Mouse (Mus musculus) kidney, adult 2 months (tissue): Measurements from ENCODE around the gene BC053393. TPM values are rescaled to one million over a fixed set of nuclear protein-coding genes. Genes with fewer than 3 reads are reported as not detected.

ENCODE experiments used
- DNase-seq: peaks from one replicate; pipeline ENCODE4 v3.0.0; 2021
- H3K27ac ChIP-seq: fragments of 200-500 bp; 2 replicates; pipeline ENCODE4 v1.5.1; 2012; ENCODE audit warnings: low read depth, low read length, control low read depth, inconsistent platforms; ENCODE audit not compliant: insufficient read depth
- H3K27me3 ChIP-seq: fragments of 200-500 bp; replicated peaks from 2 replicates; pipeline ENCODE4 v1.6.1; 2012; ENCODE audit warnings: mild to moderate bottlenecking, moderate library complexity, low read length, inconsistent platforms; ENCODE audit not compliant: control insufficient read depth, insufficient read depth
- H3K36me3 ChIP-seq: fragments of 200-500 bp; 2 replicates; pipeline ENCODE4 v1.6.1; 2012; ENCODE audit warnings: mild to moderate bottlenecking, moderate library complexity, low read length, inconsistent platforms; ENCODE audit not compliant: control insufficient read depth, insufficient read depth
- H3K4me1 ChIP-seq: fragments of 200-500 bp; 2 replicates; pipeline ENCODE4 v1.6.1; 2011; ENCODE audit warnings: low read length; ENCODE audit not compliant: control insufficient read depth, insufficient read depth
- H3K4me3 ChIP-seq: fragments of 200-500 bp; 2 replicates; pipeline ENCODE4 v1.5.1; 2011; ENCODE audit warnings: mild to moderate bottlenecking, low read depth, low read length, control low read depth; ENCODE audit not compliant: insufficient read depth
- CTCF ChIP-seq: fragments of 200-500 bp; conservative IDR thresholded peaks from 2 replicates; pipeline ENCODE4 v1.5.1; 2011; ENCODE audit warnings: low read depth, mild to moderate bottlenecking, control low read depth, low read length, moderate library complexity, mixed read lengths; ENCODE audit not compliant: insufficient read depth, insufficient read length
- POLR2A ChIP-seq: fragments of 200-500 bp; IDR thresholded peaks from one replicate; pipeline ENCODE4 v1.6.1; 2011; ENCODE audit warnings: low read depth, low read length, control low read depth
- WGBS: fragments of 180-500 bp; shearing (Covaris S2); methylation state at CpG from one replicate; pipeline ENCODE4 v1.1.7; 2018; 5-methylcytosine and 5-hydroxymethylcytosine counted together
- polyA plus RNA-seq: library from polyadenylated mRNA; depleted of rRNA; stranded (reverse); fragments of >200 nt; gene quantifications from 2 replicates; pipeline ENCODE4 v1.2.3, GENCODE M21; 2012

BC053393 gene
- polyA plus RNA-seq, 1 experiment = not detected

GRCm38 (mm10) chr11:46561096-46561495 lies 10.2 kb upstream of the BC053393 start:
- DNase-seq = no peak
- TF ChIP-seq CTCF = no peak
- no peak for TF ChIP-seq POLR2A
- 90% methylated on average over 4 of the region's 4 CpGs for WGBS

GRCm38 (mm10) chr11:46564671-46565070 lies 6.7 kb upstream of the BC053393 start:
- 46% methylated on average over 1 of the region's 1 CpGs for WGBS
- Histone ChIP-seq H3K4me3 (no peak overlapping the region), H3K4me1 (no peaks in the 10 kb centered on the region)

More at GRCm38 (mm10) chr11:46561096-46561495, 10.2 kb upstream of the BC053393 start:
- H3K36me3 ChIP-seq = no peaks in the 10 kb centered on the region
- H3K4me1 ChIP-seq = no peaks in the 10 kb centered on the region
- no peaks in the 10 kb centered on the region for H3K27me3 ChIP-seq
- H3K4me3 ChIP-seq = no peak overlapping the region
- no peak overlapping the region for H3K27ac ChIP-seq

GRCm38 (mm10) chr11:46565967-46566366 lies 5.4 kb upstream of the BC053393 start:
- TF ChIP-seq CTCF (no peak), POLR2A (no peak)
- WGBS = 91% methylated on average over 2 of the region's 2 CpGs

More at GRCm38 (mm10) chr11:46564671-46565070, 6.7 kb upstream of the BC053393 start:
- no peak for DNase-seq
- no peaks in the 10 kb centered on the region for H3K36me3 ChIP-seq
- no peak overlapping the region for H3K27ac ChIP-seq
- H3K27me3 ChIP-seq = no peaks in the 10 kb centered on the region
- no peak for TF ChIP-seq POLR2A
- no peak for TF ChIP-seq CTCF

GRCm38 (mm10) chr11:46569107-46569506 lies 2.2 kb upstream of the BC053393 start:
- no peak overlapping the region for H3K4me3 ChIP-seq
- TF ChIP-seq CTCF (no peak), POLR2A (no peak)
- H3K4me1 ChIP-seq = no peaks in the 10 kb centered on the region
- DNase-seq = no peak
- no peak overlapping the region for H3K27ac ChIP-seq
- WGBS = 75% methylated on average over 1 of the region's 1 CpGs
- no peaks in the 10 kb centered on the region for H3K36me3 ChIP-seq
- no peaks in the 10 kb centered on the region for H3K27me3 ChIP-seq

More at GRCm38 (mm10) chr11:46565967-46566366, 5.4 kb upstream of the BC053393 start:
- DNase-seq = no peak
- H3K27me3 ChIP-seq = no peaks in the 10 kb centered on the region
- H3K4me1 ChIP-seq = no peaks in the 10 kb centered on the region
- H3K4me3 ChIP-seq = no peak overlapping the region
- no peaks in the 10 kb centered on the region for H3K36me3 ChIP-seq
- no peak overlapping the region for H3K27ac ChIP-seq

- Histone ChIP-seq H3K27me3 (no peaks in the 10 kb centered on the region), H3K4me1 (peaks cover 16% of the 10 kb centered on the region), H3K4me3 (no peak overlapping the region), H3K36me3 (no peaks in the 10 kb centered on the region), H3K27ac (peak overlapping the region; percentile 81)
- 24% methylated on average over 5 of the region's 5 CpGs for WGBS
- TF ChIP-seq CTCF (no peak), POLR2A (no peak)
- peak; percentile 85 for DNase-seq
Measured at GRCm38 (mm10) chr11:46578771-46579281, 7.5 kb downstream of the BC053393 start.

GRCm38 (mm10) chr11:46580428-46580827 lies 9.1 kb downstream of the BC053393 start:
- Histone ChIP-seq H3K4me3 (no peak overlapping the region), H3K4me1 (peaks cover 16% of the 10 kb centered on the region), H3K27ac (no peak overlapping the region; the same call in 1 of the 2 replicates), H3K27me3 (no peaks in the 10 kb centered on the region), H3K36me3 (no peaks in the 10 kb centered on the region)
- DNase-seq = peak; percentile 45
- TF ChIP-seq POLR2A (no peak), CTCF (no peak)
- 60% methylated on average over 3 of the region's 3 CpGs for WGBS

GRCm38 (mm10) chr11:46582741-46583140 lies 11.4 kb downstream of the BC053393 start:
- peak overlapping the region; percentile 80 for H3K27ac ChIP-seq
- TF ChIP-seq POLR2A = no peak
- TF ChIP-seq CTCF = no peak
- 46% methylated on average over 5 of the region's 5 CpGs for WGBS
- no peaks in the 10 kb centered on the region for H3K27me3 ChIP-seq
- no peaks in the 10 kb centered on the region for H3K36me3 ChIP-seq
- peak; percentile 48 for DNase-seq
- no peak overlapping the region for H3K4me3 ChIP-seq
- H3K4me1 ChIP-seq = peaks cover 16% of the 10 kb centered on the region

GRCm38 (mm10) chr11:46592416-46592815 lies 21.1 kb downstream of the BC053393 start:
- TF ChIP-seq POLR2A (no peak), CTCF (no peak)
- no peak overlapping the region for H3K27ac ChIP-seq
- H3K4me1 ChIP-seq = no peaks in the 10 kb centered on the region
- 75% methylated on average over 2 of the region's 2 CpGs for WGBS
- H3K36me3 ChIP-seq = no peaks in the 10 kb centered on the region
- DNase-seq = no peak
- H3K27me3 ChIP-seq = no peaks in the 10 kb centered on the region
- H3K4me3 ChIP-seq = no peak overlapping the region
